Mouse (Mus musculus): ENCODE measurements at regions not wholly inside any gene's neighbourhood (a gene's known extent, or its start where the extent isn't known, plus 50 kb on each side); places are given as distances from the start of the nearest gene placed in this dataset.

- H3K4me3 ChIP-seq (replicated peaks in 1 of 3; ENCODE audit: low read depth in 2 of 3, low read length in 2 of 3, poor library complexity in 1 of 3), result no peak overlapping the region
- dilution Hi-C loops (cut with MboI; ENCODE audit: extremely low pct_ligation_motif_present, extremely low pct_unique_long_range_greater_than_20kb, low sequenced_read_pairs) (no loop called here), in situ Hi-C loops (cut with MboI; ENCODE audit: low pct_ligation_motif_present, low pct_unique_long_range_greater_than_20kb, low sequenced_read_pairs) (no loop called here)
- no peaks in the 10 kb centered on the region for H3K36me3 ChIP-seq (replicated peaks in 1 of 2; ENCODE audit: control insufficient read depth in 1 of 2, insufficient read depth in 1 of 2, low read length in 1 of 2)
- no peak overlapping the region for H3K27ac ChIP-seq (ENCODE audit: insufficient read depth, low read depth)
- no peaks in the 10 kb centered on the region for H3K27me3 ChIP-seq (replicated peaks)
- no peak for TF ChIP-seq BHLHE40 (IDR thresholded peaks at IDR 0.05; ENCODE audit: low read depth, low read length)
- no peak for TF ChIP-seq POLR2AphosphoS2 (IDR thresholded peaks at IDR 0.05; ENCODE audit: low read depth, low read length)
- TF ChIP-seq KAT2A (IDR thresholded peaks at IDR 0.05; ENCODE audit: insufficient replicate concordance, low read length), result no peak
- TF ChIP-seq IRF4 (IDR thresholded peaks at IDR 0.05; ENCODE audit: low read depth, low read length), result no peak
- TF ChIP-seq RAD21 (IDR thresholded peaks at IDR 0.05; ENCODE audit: low read depth, low read length), result no peak
- no peak for TF ChIP-seq ELF1 (IDR thresholded peaks at IDR 0.05; ENCODE audit: low read depth, low read length)
- TF ChIP-seq UBTF (IDR thresholded peaks at IDR 0.05; ENCODE audit: low read depth, low read length), result no peak
- no peak for TF ChIP-seq SIN3A (IDR thresholded peaks at IDR 0.05; ENCODE audit: low read length)
- TF ChIP-seq MEF2A (IDR thresholded peaks at IDR 0.05; ENCODE audit: borderline replicate concordance, low read depth, low read length), result no peak
- no peak for TF ChIP-seq JUND (conservative IDR thresholded peaks at IDR 0.05; ENCODE audit: low read depth, low read length)
- no peak for TF ChIP-seq CHD1 (IDR thresholded peaks at IDR 0.05; ENCODE audit: low read depth, low read length)
- TF ChIP-seq EP300 (IDR thresholded peaks at IDR 0.05; ENCODE audit: low read length), result no peak
- TF ChIP-seq MAFK (IDR thresholded peaks at IDR 0.05; ENCODE audit: insufficient replicate concordance, low read length), result no peak
- TF ChIP-seq CHD2 (IDR thresholded peaks at IDR 0.05; ENCODE audit: low read length), result no peak
- no peak for TF ChIP-seq ZC3H11A (IDR thresholded peaks at IDR 0.05; ENCODE audit: low read depth, low read length)
- TF ChIP-seq ZMIZ1 (IDR thresholded peaks at IDR 0.05; ENCODE audit: low read depth, low read length), result no peak
- TF ChIP-seq RCOR1 (conservative IDR thresholded peaks at IDR 0.05; ENCODE audit: low read depth, low read length), result no peak
- peaks cover 0 to 2% of the 10 kb centered on the region in 2 experiments; a peak in 1 of 4 replicates for H3K4me1 ChIP-seq (ENCODE audit: control insufficient read depth in 1 of 2, insufficient read depth in 2 of 2)
- no peak for DNase-seq (ENCODE audit: extremely low read depth)
- no peak overlapping the region for H3K9ac ChIP-seq (ENCODE audit: insufficient read depth, low read depth)
- H3K79me2 ChIP-seq (replicated peaks; ENCODE audit: control insufficient read depth, extremely low read depth, insufficient read depth, poor library complexity, severe bottlenecking), result no peaks in the 10 kb centered on the region
- H3K9me3 ChIP-seq (replicated peaks; ENCODE audit: low read length), result no peaks in the 10 kb centered on the region
- no peak overlapping the region for H3K4me2 ChIP-seq (ENCODE audit: insufficient read depth, low read depth, poor library complexity, severe bottlenecking)
These were observed 160.8 kb upstream of the Spats2l start for GRCm38 (mm10) chr1:57612931-57613804.

- no peaks in the 10 kb centered on the region for H3K9me3 ChIP-seq (replicated peaks; ENCODE audit: low read length)
- H3K4me3 ChIP-seq (replicated peaks in 1 of 3; ENCODE audit: low read depth in 2 of 3, low read length in 2 of 3, poor library complexity in 1 of 3), result no peak overlapping the region
- no peak overlapping the region for H3K27ac ChIP-seq (ENCODE audit: insufficient read depth, low read depth)
- H3K36me3 ChIP-seq (replicated peaks in 1 of 2; ENCODE audit: control insufficient read depth in 1 of 2, insufficient read depth in 1 of 2, low read length in 1 of 2), result no peaks in the 10 kb centered on the region
- H3K9ac ChIP-seq (ENCODE audit: insufficient read depth, low read depth), result no peak overlapping the region
- H3K27me3 ChIP-seq (replicated peaks), result no peaks in the 10 kb centered on the region
- in situ Hi-C loops (cut with MboI; ENCODE audit: low pct_ligation_motif_present, low pct_unique_long_range_greater_than_20kb, low sequenced_read_pairs), result no loop called here
- TF ChIP-seq GABPA (IDR thresholded peaks at IDR 0.05; ENCODE audit: insufficient replicate concordance, low read depth, low read length), result no peak
- TF ChIP-seq HCFC1 (IDR thresholded peaks at IDR 0.05; ENCODE audit: low read depth, low read length), result no peak
- TF ChIP-seq ZC3H11A (IDR thresholded peaks at IDR 0.05; ENCODE audit: low read depth, low read length), result no peak
- TF ChIP-seq MYC (IDR thresholded peaks at IDR 0.05; ENCODE audit: low read depth, low read length), result no peak
- TF ChIP-seq USF2 (conservative IDR thresholded peaks at IDR 0.05; ENCODE audit: low read depth, low read length), result no peak
- no peak for TF ChIP-seq MEF2A (IDR thresholded peaks at IDR 0.05; ENCODE audit: borderline replicate concordance, low read depth, low read length)
- no peak for TF ChIP-seq SMC3 (IDR thresholded peaks at IDR 0.05; ENCODE audit: low read depth, low read length)
- TF ChIP-seq POLR2A (IDR thresholded peaks at IDR 0.05; ENCODE audit: low read depth, low read length), result no peak
- no peak for TF ChIP-seq MAFK (IDR thresholded peaks at IDR 0.05; ENCODE audit: insufficient replicate concordance, low read length)
- no peak for TF ChIP-seq CHD2 (IDR thresholded peaks at IDR 0.05; ENCODE audit: low read length)
- no peak for TF ChIP-seq JUND (conservative IDR thresholded peaks at IDR 0.05; ENCODE audit: low read depth, low read length)
- no peak for TF ChIP-seq ZKSCAN1 (IDR thresholded peaks at IDR 0.05; ENCODE audit: borderline replicate concordance, low read depth, low read length)
- no peak for TF ChIP-seq NRF1 (IDR thresholded peaks at IDR 0.05; ENCODE audit: low read depth, low read length)
- no peak for TF ChIP-seq MXI1 (IDR thresholded peaks at IDR 0.05; ENCODE audit: low read depth, low read length)
- dilution Hi-C loops (cut with MboI; ENCODE audit: extremely low pct_ligation_motif_present, extremely low pct_unique_long_range_greater_than_20kb, low sequenced_read_pairs), result no loop called here
- no peak for DNase-seq (ENCODE audit: extremely low read depth)
- H3K4me2 ChIP-seq (ENCODE audit: insufficient read depth, low read depth, poor library complexity, severe bottlenecking), result no peak overlapping the region
- H3K79me2 ChIP-seq (replicated peaks; ENCODE audit: control insufficient read depth, extremely low read depth, insufficient read depth, poor library complexity, severe bottlenecking), result no peaks in the 10 kb centered on the region
- peaks cover 0 to 2% of the 10 kb centered on the region in 2 experiments; a peak in 1 of 4 replicates for H3K4me1 ChIP-seq (ENCODE audit: control insufficient read depth in 1 of 2, insufficient read depth in 2 of 2)
These were observed 158.8 kb upstream of the Spats2l start for GRCm38 (mm10) chr1:57615155-57615554.

Measured in CH12.LX (cell line).